Mouse (Mus musculus) forebrain, embryonic 14.5 days (tissue): ENCODE data around the gene Bcas1. TPM values are rescaled to one million over a fixed set of nuclear protein-coding genes. Genes with fewer than 3 reads are reported as not detected.

Experiments used
- ATAC-seq: fragments of 200-750 bp; cut with Nextera tagmentation; 2 replicates; pipeline ENCODE4 v1.8.0; 2017; ENCODE audit warnings: mild to moderate bottlenecking, moderate library complexity
- DNase-seq: peaks from one replicate; pipeline ENCODE4 v3.0.0-alpha.2; 2015; ENCODE audit warnings: low spot score
- H3K27ac ChIP-seq: fragments of 300-500 bp; sonication (generic); 2 replicates; pipeline ENCODE4 v1.5.1; 2014; ENCODE audit warnings: low read depth, mild to moderate bottlenecking, control low read depth, low read length, moderate library complexity
- H3K27me3 ChIP-seq: fragments of 300-500 bp; sonication (generic); replicated peaks from 2 replicates; pipeline ENCODE4 v1.6.1; 2014; ENCODE audit warnings: low read length, control low read depth, mixed read lengths; ENCODE audit not compliant: control insufficient read depth, insufficient read depth
- H3K36me3 ChIP-seq: fragments of 300-500 bp; sonication (generic); 2 replicates; pipeline ENCODE4 v1.6.1; 2014; ENCODE audit warnings: low read length, control low read depth; ENCODE audit not compliant: control insufficient read depth, insufficient read depth
- H3K4me1 ChIP-seq: fragments of 300-500 bp; sonication (generic); 2 replicates; pipeline ENCODE4 v1.6.1; 2014; ENCODE audit warnings: antibody characterized with exemption, low read length, control low read depth; ENCODE audit not compliant: control insufficient read depth, insufficient read depth
- H3K4me2 ChIP-seq: fragments of 300-500 bp; sonication (generic); 2 replicates; pipeline ENCODE4 v1.6.1; 2014; ENCODE audit warnings: mild to moderate bottlenecking, control low read depth, low read length
- H3K4me3 ChIP-seq: fragments of 300-500 bp; sonication (generic); 2 replicates; pipeline ENCODE4 v1.5.1; 2014; ENCODE audit warnings: low read depth, low read length, control low read depth
- H3K9ac ChIP-seq: fragments of 300-500 bp; sonication (generic); 2 replicates; pipeline ENCODE4 v1.6.1; 2014; ENCODE audit warnings: mild to moderate bottlenecking, low read length, control low read depth, moderate library complexity
- H3K9me3 ChIP-seq: fragments of 300-500 bp; sonication (generic); replicated peaks from 2 replicates; pipeline ENCODE4 v1.6.1; 2016; ENCODE audit warnings: low read length, control low read depth, mixed read lengths; ENCODE audit not compliant: control insufficient read depth
- WGBS: fragments of 180-500 bp; shearing (Covaris S2); extraction: QIAGEN DNeasy Blood & Tissue Kit; methylation state at CpG from one replicate; pipeline ENCODE4 v1.1.7; 2014; 5-methylcytosine and 5-hydroxymethylcytosine counted together
- polyA plus RNA-seq: library from polyadenylated mRNA; unstranded; fragments of >200 nt; fragmentation: Nextera tagmentation; extraction: Ambion mirVana; gene quantifications from 2 replicates; pipeline ENCODE4 v1.2.1, GENCODE M21; 2014

Bcas1 gene
- polyA plus RNA-seq, 1 experiment from 2014 or later: 1.4 TPM

- Histone ChIP-seq H3K27ac (no peak overlapping the region), H3K36me3 (no peaks in the 10 kb centered on the region), H3K9me3 (no peaks in the 10 kb centered on the region), H3K4me1 (peaks cover 19% of the 10 kb centered on the region), H3K4me3 (no peak overlapping the region), H3K9ac (no peak overlapping the region), H3K4me2 (no peak overlapping the region), H3K27me3 (peaks cover 11% of the 10 kb centered on the region)
- WGBS: 46% methylated on average over 14 of the region's 14 CpGs
- ATAC-seq (0 out of 2 replicates have a peak, but pooled peaks have one; percentile 15), DNase-seq (peak; percentile 39)
Observed at GRCm38 (mm10) chr2:170406438-170406837, 21.2 kb downstream of the Bcas1 start.

GRCm38 (mm10) chr2:170404781-170405573 lies 22.7 kb downstream of the Bcas1 start:
- Histone ChIP-seq H3K4me3 (no peak overlapping the region), H3K4me2 (peak overlapping the region; percentile 15), H3K36me3 (no peaks in the 10 kb centered on the region), H3K27ac (0 out of 2 replicates have a peak overlapping the region, but pooled peaks have one; percentile 11), H3K9me3 (no peaks in the 10 kb centered on the region), H3K9ac (0 out of 2 replicates have a peak overlapping the region, but pooled peaks have one; percentile 21), H3K27me3 (0 out of 2 replicates have a peak, but pooled peaks cover 4% of the 10 kb centered on the region), H3K4me1 (peaks cover 19% of the 10 kb centered on the region)
- peak; percentile 19; the same call in 1 of the 2 replicates for ATAC-seq
- 21% methylated on average over 18 of the region's 18 CpGs for WGBS
- DNase-seq: peak; percentile 63

- 0 out of 2 replicates have a peak, but pooled peaks cover under 1% of the 10 kb centered on the region for H3K27me3 ChIP-seq
- no peak overlapping the region for H3K9ac ChIP-seq
- H3K4me1 ChIP-seq: peaks cover 19% of the 10 kb centered on the region
- H3K4me3 ChIP-seq: no peak overlapping the region
- ATAC-seq (no peak), DNase-seq (no peak)
- no peaks in the 10 kb centered on the region for H3K36me3 ChIP-seq
- H3K27ac ChIP-seq: no peak overlapping the region
- WGBS: 42% methylated on average over 10 of the region's 10 CpGs
- no peaks in the 10 kb centered on the region for H3K9me3 ChIP-seq
- no peak overlapping the region for H3K4me2 ChIP-seq
Observed at GRCm38 (mm10) chr2:170403666-170404385, 23.8 kb downstream of the Bcas1 start.

- H3K27me3 ChIP-seq: no peaks in the 10 kb centered on the region
- peaks cover 15% of the 10 kb centered on the region for H3K4me1 ChIP-seq
- DNase-seq: peak; percentile 90
- no peaks in the 10 kb centered on the region for H3K9me3 ChIP-seq
- 1% methylated on average over 17 of the region's 17 CpGs for WGBS
- peak; percentile 60; the same call in 1 of the 2 replicates for ATAC-seq
- no peaks in the 10 kb centered on the region for H3K36me3 ChIP-seq
- peak overlapping the region; percentile 20 for H3K4me3 ChIP-seq
- H3K4me2 ChIP-seq: peak overlapping the region; percentile 57
- H3K27ac ChIP-seq: no peak overlapping the region
- peak overlapping the region; percentile 46; the same call in 1 of the 2 replicates for H3K9ac ChIP-seq
Observed at GRCm38 (mm10) chr2:170401211-170401799, 26.3 kb downstream of the Bcas1 start.

- peaks cover 13% of the 10 kb centered on the region for H3K4me1 ChIP-seq
- H3K4me3 ChIP-seq: peak overlapping the region; percentile 2; the same call in 1 of the 2 replicates
- H3K36me3 ChIP-seq: no peaks in the 10 kb centered on the region
- H3K27me3 ChIP-seq: no peaks in the 10 kb centered on the region
- WGBS: 4% methylated on average over 10 of the region's 10 CpGs
- ATAC-seq (no peak), DNase-seq (peak; percentile 33)
- H3K9ac ChIP-seq: peak overlapping the region; percentile 5; the same call in 1 of the 2 replicates
- peak overlapping the region; percentile 57 for H3K4me2 ChIP-seq
- H3K27ac ChIP-seq: no peak overlapping the region; the same call in 1 of the 2 replicates
- no peaks in the 10 kb centered on the region for H3K9me3 ChIP-seq
Observed at GRCm38 (mm10) chr2:170400666-170401065, 27.0 kb downstream of the Bcas1 start.

- Histone ChIP-seq H3K4me3 (no peak overlapping the region), H3K4me2 (no peak overlapping the region), H3K36me3 (no peaks in the 10 kb centered on the region), H3K27me3 (no peaks in the 10 kb centered on the region), H3K27ac (no peak overlapping the region), H3K9me3 (no peaks in the 10 kb centered on the region), H3K9ac (no peak overlapping the region), H3K4me1 (no peaks in the 10 kb centered on the region)
- WGBS: 83% methylated on average over 1 of the region's 1 CpGs
- no peak for DNase-seq
- no peak for ATAC-seq
Observed at GRCm38 (mm10) chr2:170391994-170392393, 35.7 kb downstream of the Bcas1 start.

GRCm38 (mm10) chr2:170388320-170388719 lies 39.3 kb downstream of the Bcas1 start:
- Histone ChIP-seq H3K4me1 (no peaks in the 10 kb centered on the region), H3K27ac (no peak overlapping the region), H3K9ac (no peak overlapping the region), H3K9me3 (no peaks in the 10 kb centered on the region), H3K4me2 (no peak overlapping the region), H3K36me3 (no peaks in the 10 kb centered on the region), H3K4me3 (no peak overlapping the region), H3K27me3 (no peaks in the 10 kb centered on the region)
- DNase-seq (no peak), ATAC-seq (no peak)
- whole genome bisulfite sequencing: 91% methylated on average over 5 of the region's 5 CpGs

- H3K27me3 ChIP-seq: no peaks in the 10 kb centered on the region
- H3K9me3 ChIP-seq: no peaks in the 10 kb centered on the region
- 97% methylated on average over 1 of the region's 1 CpGs for WGBS
- no peaks in the 10 kb centered on the region for H3K36me3 ChIP-seq
- DNase-seq (no peak), ATAC-seq (no peak)
- H3K4me2 ChIP-seq: no peak overlapping the region
- H3K27ac ChIP-seq: no peak overlapping the region
- H3K9ac ChIP-seq: no peak overlapping the region
- no peaks in the 10 kb centered on the region for H3K4me1 ChIP-seq
- H3K4me3 ChIP-seq: no peak overlapping the region
Observed at GRCm38 (mm10) chr2:170385556-170385955, 42.1 kb downstream of the Bcas1 start.
